Mouse (Mus musculus): Measurements from ENCODE around the gene Serpina1e.
"Not testable (repeated sequence)": the region's sequence is repeated elsewhere in the genome, so short reads cannot be mapped to it uniquely, and the experiment has no call there.

DNA sequence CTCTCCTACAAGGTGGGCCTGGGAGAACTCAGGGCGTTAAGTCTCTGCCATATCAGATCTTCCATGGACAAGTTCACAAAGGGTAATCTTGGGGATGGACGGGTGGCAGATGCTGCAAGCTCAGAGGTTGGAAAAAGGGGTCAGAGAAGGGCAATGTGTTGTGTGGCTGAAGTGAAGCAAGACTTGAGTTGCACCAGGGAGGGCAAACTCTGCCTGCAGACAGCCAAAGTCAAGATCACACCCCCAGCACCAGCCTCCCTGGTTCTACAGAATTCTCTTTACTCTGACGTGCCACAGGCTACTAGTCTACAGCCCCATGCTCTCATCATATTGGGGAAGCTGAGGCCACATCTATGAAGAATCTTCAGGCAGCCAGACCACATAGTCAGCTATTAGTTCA lies 5.8 kb downstream of the Serpina1e start:
- not testable (repeated sequence) for TF ChIP-seq CTCF (conservative IDR thresholded peaks at IDR 0.05; ENCODE audit: low read length); NANOG (IDR thresholded peaks at IDR 0.05; ENCODE audit: borderline replicate concordance, low read length)
